Mouse (Mus musculus): ENCODE measurements at regions not wholly inside any gene's neighbourhood (a gene's known extent, or its start where the extent isn't known, plus 50 kb on each side); places are given as distances from the start of the nearest gene placed in this dataset.
A peak's percentile ranks its signal among the peaks of the same experiment; 100 is the strongest.

DNA sequence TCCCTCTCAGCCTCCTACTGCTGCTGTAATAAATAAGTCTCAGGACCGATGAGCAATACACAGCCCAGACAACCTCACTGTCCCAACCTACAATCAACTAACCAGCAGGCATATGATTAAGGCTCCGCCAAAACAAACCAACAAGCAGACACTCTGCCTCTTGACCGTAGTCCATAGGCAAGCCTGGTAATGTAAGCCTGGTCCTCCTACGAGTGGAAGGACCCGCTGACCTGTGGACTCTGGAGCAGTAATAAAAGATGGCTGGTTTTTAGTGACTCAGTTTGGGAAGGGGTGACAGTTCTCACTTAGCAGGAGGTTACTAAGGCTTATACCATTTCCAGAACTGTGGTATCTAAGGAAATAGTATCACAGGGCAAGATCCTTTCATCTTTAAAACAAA is 53.4 kb downstream of the Gm47996 start:
- DNase-seq (ENCODE audit: low read depth, low spot score), result no peak

GRCm38 (mm10) chr1:151263830-151264229 is 53.9 kb downstream of the Gm47996 start:
- no peak for DNase-seq (ENCODE audit: low read depth, low spot score)

- no peak for DNase-seq (ENCODE audit: low read depth, low spot score)
Measured at GRCm38 (mm10) chr1:151264789-151265188, 54.9 kb downstream of the Gm47996 start.

- DNase-seq (ENCODE audit: low read depth, low spot score), result no peak
Measured at GRCm38 (mm10) chr1:151265590-151265989, 55.7 kb downstream of the Gm47996 start.

- DNase-seq (ENCODE audit: low read depth, low spot score), result no peak
Measured at GRCm38 (mm10) chr1:151266703-151267102, 56.8 kb downstream of the Gm47996 start.

DNA sequence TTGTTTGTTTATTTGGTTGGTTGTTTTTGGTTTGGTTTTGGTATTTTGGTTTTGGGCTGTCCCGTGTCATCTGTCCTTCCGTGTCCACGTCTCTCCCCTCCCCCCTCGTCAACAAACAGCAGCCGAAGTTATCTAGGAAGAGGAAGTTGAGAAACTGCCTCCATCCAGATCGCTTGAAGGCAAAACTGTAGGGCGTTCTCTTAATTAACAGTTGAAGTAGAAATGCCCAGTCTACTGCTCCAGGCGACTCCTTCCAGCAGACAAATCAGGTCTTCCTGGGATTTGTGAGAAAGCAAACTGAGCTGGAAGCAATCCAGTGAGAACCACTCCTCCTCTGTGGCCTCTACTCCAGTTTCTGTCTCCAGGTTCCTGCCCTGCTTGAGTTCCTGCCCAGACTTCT is 60.8 kb downstream of the Gm47996 start:
- DNase-seq (ENCODE audit: low read depth, low spot score), result no peak

DNA sequence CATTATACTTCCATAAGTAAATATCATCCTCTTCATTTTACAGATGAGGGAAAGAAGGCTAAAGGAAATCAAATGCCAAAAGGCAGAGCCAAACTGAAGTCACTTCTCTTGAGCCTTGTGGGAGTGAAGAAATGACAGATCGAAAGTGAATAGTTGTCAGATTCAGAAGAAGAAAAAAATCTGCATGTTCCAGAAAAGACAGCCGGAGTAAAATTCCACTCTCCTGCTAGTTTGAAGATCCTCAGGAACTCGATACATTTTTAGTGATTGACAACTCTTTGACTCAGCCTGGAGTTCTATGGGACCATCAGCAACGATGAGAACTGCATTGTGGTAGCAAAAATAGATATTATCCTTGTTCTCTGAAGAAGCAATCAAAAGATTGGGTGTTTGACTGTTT is 64.4 kb downstream of the Gm47996 start:
- no peak for DNase-seq (ENCODE audit: low read depth, low spot score)

GRCm38 (mm10) chr1:151275581-151275980 is 65.7 kb downstream of the Gm47996 start:
- no peak for DNase-seq (ENCODE audit: low read depth, low spot score)

DNA sequence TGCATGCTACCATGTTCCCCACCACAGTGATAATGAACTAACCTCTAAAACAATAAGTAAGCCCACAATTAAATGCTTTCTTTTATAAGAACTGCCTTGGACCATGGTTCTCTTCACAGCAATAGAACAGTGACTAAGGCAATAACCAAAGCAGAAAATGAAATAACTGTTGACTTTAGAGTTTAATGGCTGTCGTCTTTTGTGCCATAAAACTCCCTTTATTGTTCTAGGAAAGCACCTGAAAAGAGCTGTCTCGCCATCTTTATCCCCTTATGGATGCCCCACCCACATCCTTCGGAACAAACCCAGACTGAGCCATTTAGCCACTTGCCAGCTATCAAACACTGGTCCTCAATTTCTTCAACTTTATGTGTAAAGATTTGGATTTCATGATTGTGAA is 64.3 kb upstream of the Ivns1abp start:
- no peak for DNase-seq (ENCODE audit: low read depth, low spot score)

- no peak for DNase-seq (ENCODE audit: low read depth, low spot score)
Measured at GRCm38 (mm10) chr1:151285045-151285444, 59.2 kb upstream of the Ivns1abp start.

DNA sequence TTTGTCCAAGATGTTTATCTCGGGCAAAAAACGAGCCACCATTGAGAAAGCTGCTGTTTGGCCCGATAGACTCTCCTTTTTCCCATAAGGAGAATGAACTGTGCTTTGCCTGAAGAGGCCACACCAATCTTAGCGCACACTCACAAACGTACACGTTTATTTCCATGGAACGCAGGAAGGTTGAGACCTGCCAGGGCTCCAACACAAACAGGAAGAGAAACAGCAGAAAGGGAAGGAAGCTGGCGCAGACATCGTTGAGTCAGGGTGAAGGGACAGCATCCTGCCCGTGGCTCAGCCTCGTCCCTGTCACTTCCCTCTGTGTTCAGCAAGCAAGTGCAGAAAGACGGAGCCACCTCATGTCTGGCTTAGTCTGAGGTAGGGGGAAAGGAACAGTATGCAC is 56.8 kb upstream of the Ivns1abp start:
- peak; percentile 45 for DNase-seq (ENCODE audit: low read depth, low spot score)

DNA sequence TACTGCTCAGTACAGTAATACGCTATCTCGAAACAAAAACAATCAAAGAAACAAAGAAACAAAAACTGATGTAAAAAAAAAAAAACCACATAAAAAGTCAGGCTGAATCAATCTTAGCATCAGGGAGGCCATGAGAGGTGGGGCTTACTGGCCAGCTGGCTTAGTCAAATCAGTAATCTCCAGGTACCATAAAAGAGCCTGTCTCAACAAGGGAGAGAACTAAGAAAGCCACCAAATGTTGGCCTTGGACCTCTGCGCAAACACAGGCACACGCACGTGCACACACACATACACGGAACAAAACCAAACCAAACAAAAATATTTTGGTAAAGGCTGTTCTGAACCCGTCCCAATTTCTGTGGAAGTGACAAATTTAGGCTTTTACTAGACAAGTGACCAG is 55.2 kb upstream of the Ivns1abp start:
- no peak for DNase-seq (ENCODE audit: low read depth, low spot score)

DNA sequence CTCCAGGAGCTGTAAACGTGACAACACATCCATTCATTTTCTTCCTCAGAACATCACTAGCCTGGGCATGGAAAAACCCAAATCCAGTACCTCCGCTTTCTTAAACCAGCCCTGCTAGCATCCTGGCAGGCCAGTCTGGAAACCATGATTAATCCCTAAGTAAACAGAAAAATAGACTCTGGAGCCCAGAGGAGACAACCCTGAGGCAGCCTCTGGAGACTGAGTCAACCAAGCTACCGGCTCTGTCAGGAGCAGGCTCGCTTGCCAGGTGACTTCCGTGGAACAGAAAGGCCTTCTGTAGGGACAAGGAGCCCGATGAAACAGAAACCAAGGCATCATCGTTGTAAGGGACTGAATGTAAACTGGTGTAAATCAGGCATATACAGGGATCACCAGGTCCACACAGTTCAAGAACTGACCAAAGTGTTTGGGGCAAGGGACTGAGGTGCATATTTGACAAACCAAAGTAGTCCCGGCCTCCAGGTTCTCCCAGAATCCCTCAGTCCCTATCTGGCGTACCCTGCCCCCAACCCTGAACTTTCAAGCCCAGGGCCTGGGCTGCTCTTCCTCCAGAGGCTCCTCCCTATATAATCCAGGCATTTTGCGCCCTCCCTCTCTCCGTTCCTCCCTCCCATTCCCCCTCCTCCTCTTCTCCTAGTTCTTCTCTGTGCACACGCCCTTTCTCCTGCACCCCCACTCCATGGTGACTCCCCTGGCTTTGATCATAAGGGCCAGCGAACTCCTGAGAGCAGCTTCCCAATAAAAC is 54.6 kb upstream of the Ivns1abp start:
- DNase-seq (ENCODE audit: low read depth, low spot score), result no peak

DNA sequence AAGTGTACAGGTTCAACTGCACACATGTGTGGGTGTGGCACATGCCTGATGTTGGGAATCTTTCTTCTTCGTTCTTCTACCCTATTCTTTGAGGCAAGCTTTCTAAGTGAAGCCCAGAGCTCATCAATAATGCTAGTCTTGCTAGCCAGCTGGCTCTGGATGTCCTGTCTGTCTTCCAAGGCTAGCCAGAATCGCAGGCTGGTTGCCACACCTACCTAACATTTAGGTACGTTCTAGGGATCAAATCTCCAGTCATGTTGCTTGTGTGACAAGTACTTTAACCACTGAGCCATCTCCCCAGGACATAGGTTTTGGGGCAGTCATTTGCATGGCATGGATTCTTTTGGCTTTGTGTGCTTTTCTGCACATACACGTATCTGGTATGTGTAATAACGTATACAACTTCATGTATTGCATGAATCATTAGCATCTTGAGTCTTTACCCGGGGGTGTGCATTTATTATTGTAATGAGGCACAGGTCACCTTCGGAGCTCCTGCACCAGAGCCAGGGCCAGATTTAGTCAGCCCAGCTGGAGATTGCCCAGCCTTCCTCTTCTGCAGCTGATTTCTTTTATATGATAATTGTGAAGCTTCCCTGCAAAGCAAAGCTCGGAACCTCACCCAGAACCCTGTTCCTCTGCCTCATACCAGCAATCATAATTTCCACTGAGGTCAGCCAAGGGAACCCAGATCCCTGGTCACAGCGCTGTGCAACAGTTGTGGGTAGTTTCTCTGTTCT is 50.8 kb upstream of the Ivns1abp start:
- DNase-seq (ENCODE audit: low read depth, low spot score), result no peak

Data from telencephalon, adult 2 months (tissue).